Comparison of ENCODE assay signal across 11 mouse cellular contexts in genomic region chr16:20477270-20477669, GRCm38 (mm10). TPM values are rescaled to one million over a fixed set of nuclear protein-coding genes. Genes with fewer than 3 reads are reported as not detected.
DNase-seq lines count a peak whose midpoint lies in the region; ATAC-seq and TF ChIP-seq lines count a peak whose summit lies in the region.
"Had no signal": no experiment of that assay in that cellular context is flagged by ENCODE, and none has a peak within 500 bp of the region (broad histone marks: within the 10 kb centered on the region; RNA-seq: fewer than 3 reads in every experiment).

No protein-coding gene starts in this region.

- no peak overlapping the region for H3K4me2 ChIP-seq in heart, embryonic 16.5 days (ENCODE audit: low read depth, low read length)
- no peak overlapping the region for H3K4me2 ChIP-seq in lung, embryonic 15.5 days
- H3K4me2 ChIP-seq in intestine, embryonic 16.5 days (ENCODE audit: low read depth, low read length), result no peak overlapping the region
- no peak overlapping the region for H3K4me2 ChIP-seq in stomach, postnatal 0 days (replicated peaks; ENCODE audit: low read depth)

- peak; percentile 73 for ATAC-seq in heart, embryonic 16.5 days (replicated peaks; ENCODE audit: extremely low read depth, insufficient read depth, low FRiP score)
- peak; percentile 69 for ATAC-seq in lung, embryonic 15.5 days (ENCODE audit: borderline replicate concordance, extremely low read depth, low FRiP score, low TSS enrichment)
- no peak; the same call in 1 of the 2 replicates for ATAC-seq in intestine, embryonic 16.5 days
- peak; percentile 61 for ATAC-seq in stomach, postnatal 0 days (ENCODE audit: low FRiP score, low TSS enrichment)

- intact Hi-C loops in heart, postnatal 36 days (cut with DNase I), result no loop called here
- intact Hi-C loops in gastrocnemius, postnatal 14 days (cut with DNase I; ENCODE audit: low total_unique reads), result no loop called here

- H3K9me3 ChIP-seq in heart, embryonic 16.5 days (replicated peaks; ENCODE audit: control insufficient read depth, low read length), result 0 out of 2 replicates have a peak, but pooled peaks cover 2% of the 10 kb centered on the region
- H3K9me3 ChIP-seq in lung, embryonic 15.5 days, result no peaks in the 10 kb centered on the region
- no peaks in the 10 kb centered on the region for H3K9me3 ChIP-seq in intestine, embryonic 16.5 days (ENCODE audit: control insufficient read depth, low read length)
- no peaks in the 10 kb centered on the region for H3K9me3 ChIP-seq in stomach, postnatal 0 days (ENCODE audit: control insufficient read depth, low read length)

- peak overlapping the region; percentile 96 for H3K27ac ChIP-seq in heart, embryonic 16.5 days (ENCODE audit: low read length)
- peak overlapping the region; percentile 92 for H3K27ac ChIP-seq in lung, embryonic 15.5 days
- peak overlapping the region; percentile 9; the same call in 1 of the 2 replicates for H3K27ac ChIP-seq in intestine, embryonic 16.5 days (ENCODE audit: low read length)
- peak overlapping the region; percentile 56 for H3K27ac ChIP-seq in stomach, postnatal 0 days (replicated peaks)

- no peak for TF ChIP-seq CTCF in stomach, postnatal 0 days (IDR thresholded peaks at IDR 0.05; ENCODE audit: low read depth)

- peak overlapping the region; percentile 36; the same call in 1 of the 2 replicates for H3K9ac ChIP-seq in heart, embryonic 16.5 days (ENCODE audit: low read length)
- H3K9ac ChIP-seq in lung, embryonic 15.5 days, result no peak overlapping the region
- no peak overlapping the region for H3K9ac ChIP-seq in intestine, embryonic 16.5 days (ENCODE audit: low read depth, low read length)
- H3K9ac ChIP-seq in stomach, postnatal 0 days (ENCODE audit: low read length), result no peak overlapping the region

- H3K36me3 ChIP-seq in heart, embryonic 16.5 days (ENCODE audit: control insufficient read depth, insufficient read depth), result no peaks in the 10 kb centered on the region
- no peaks in the 10 kb centered on the region for H3K36me3 ChIP-seq in lung, embryonic 15.5 days
- H3K36me3 ChIP-seq in intestine, embryonic 16.5 days (ENCODE audit: control insufficient read depth, insufficient read depth, low read length), result no peaks in the 10 kb centered on the region
- H3K36me3 ChIP-seq in stomach, postnatal 0 days (ENCODE audit: control insufficient read depth, insufficient read depth, low read length), result no peaks in the 10 kb centered on the region

- H3K27me3 ChIP-seq in heart, embryonic 16.5 days (ENCODE audit: control insufficient read depth, insufficient read depth, low read length), result no peaks in the 10 kb centered on the region
- no peaks in the 10 kb centered on the region for H3K27me3 ChIP-seq in lung, embryonic 15.5 days
- H3K27me3 ChIP-seq in intestine, embryonic 16.5 days (replicated peaks; ENCODE audit: control insufficient read depth, insufficient read depth, low read length), result no peaks in the 10 kb centered on the region
- H3K27me3 ChIP-seq in stomach, postnatal 0 days (ENCODE audit: control insufficient read depth, insufficient read depth, low read length), result no peaks in the 10 kb centered on the region
- H3K27me3 ChIP-seq: CH12.LX had no signal

- WGBS in heart, embryonic 16.5 days, result 21% methylated on average over 3 of the region's 3 CpGs
- WGBS in lung, embryonic 15.5 days, result 36% methylated on average over 3 of the region's 3 CpGs
- WGBS in intestine, embryonic 16.5 days, result 55% methylated on average over 3 of the region's 3 CpGs
- WGBS in stomach, postnatal 0 days, result 25% methylated on average over 2 of the region's 3 CpGs

- peaks cover 13% of the 10 kb centered on the region for H3K4me1 ChIP-seq in heart, embryonic 16.5 days (ENCODE audit: control insufficient read depth, insufficient read depth, low read length)
- peaks cover 14% of the 10 kb centered on the region; the same call in 1 of the 2 replicates for H3K4me1 ChIP-seq in lung, embryonic 15.5 days
- peaks cover 5% of the 10 kb centered on the region; the same call in 1 of the 2 replicates for H3K4me1 ChIP-seq in intestine, embryonic 16.5 days (ENCODE audit: control insufficient read depth, insufficient read depth, low read length)
- H3K4me1 ChIP-seq in stomach, postnatal 0 days (replicated peaks; ENCODE audit: control insufficient read depth, insufficient read depth), result no peaks in the 10 kb centered on the region

- no peak for TF ChIP-seq EP300 in stomach, postnatal 0 days (optimal IDR thresholded peaks at IDR 0.05)

- no peak for DNase-seq in heart, postnatal 36 days
- DNase-seq in lung, postnatal 36 days, result no peak
- no peak for DNase-seq in stomach, postnatal 0 days (ENCODE audit: low spot score)
- DNase-seq in gastrocnemius, postnatal 14 days, result no peak
- DNase-seq: cerebellum, adult 9-11 months; midbrain, embryonic 14.5 days; right cerebral cortex, postnatal 4 days had no signal

- H3K4me3 ChIP-seq in heart, embryonic 16.5 days (ENCODE audit: low read length), result no peak overlapping the region
- no peak overlapping the region for H3K4me3 ChIP-seq in lung, embryonic 15.5 days
- no peak overlapping the region for H3K4me3 ChIP-seq in intestine, embryonic 16.5 days (ENCODE audit: low read length)
- no peak overlapping the region for H3K4me3 ChIP-seq in stomach, postnatal 0 days (ENCODE audit: low read depth, low read length)

RNA-seq across cellular contexts. Expression of gene Eif2b5, which starts 21.3 kb away (rescaled TPM):
- 80.6 and 80.9 TPM in 2 replicates for polyA plus RNA-seq in heart, embryonic 16.5 days (2015; fragmentation: Nextera tagmentation; extraction: Ambion mirVana)
- total RNA-seq in heart, postnatal 36 days (2021), result 10 to 100 TPM; 54.4 to 64.3 TPM
- 106 TPM in 2 replicates for polyA plus RNA-seq in lung, embryonic 15.5 days (2015; fragmentation: Nextera tagmentation; extraction: Ambion mirVana)
- polyA plus RNA-seq in intestine, embryonic 16.5 days (2015; fragmentation: Nextera tagmentation; extraction: Ambion mirVana), result 90.0 and 93.7 TPM in 2 replicates
- polyA plus RNA-seq in stomach, postnatal 0 days (2015; fragmentation: Nextera tagmentation; extraction: Ambion mirVana), result 58.2 and 58.7 TPM in 2 replicates
- 10 to 100 TPM; 43.0 to 44.9 TPM for total RNA-seq in gastrocnemius, postnatal 14 days (2021)

RNA-seq across cellular contexts. Expression of gene Dvl3, which starts 39.5 kb away (rescaled TPM):
- 18.3 and 18.9 TPM in 2 replicates for polyA plus RNA-seq in heart, embryonic 16.5 days (2015; fragmentation: Nextera tagmentation; extraction: Ambion mirVana)
- 10 to 100 TPM; 44.9 to 47.2 TPM for total RNA-seq in heart, postnatal 36 days (2021)
- 17.4 and 21.7 TPM in 2 replicates for polyA plus RNA-seq in lung, embryonic 15.5 days (2015; fragmentation: Nextera tagmentation; extraction: Ambion mirVana)
- polyA plus RNA-seq in intestine, embryonic 16.5 days (2015; fragmentation: Nextera tagmentation; extraction: Ambion mirVana), result 15.7 and 18.5 TPM in 2 replicates
- 8.7 and 10.0 TPM in 2 replicates for polyA plus RNA-seq in stomach, postnatal 0 days (2015; fragmentation: Nextera tagmentation; extraction: Ambion mirVana)
- total RNA-seq in gastrocnemius, postnatal 14 days (2021), result 10 to 100 TPM; 28.2 to 31.0 TPM

RNA-seq across cellular contexts. Expression of gene Abcc5, which starts 51.1 kb away (rescaled TPM):
- polyA plus RNA-seq in heart, embryonic 16.5 days (2015; fragmentation: Nextera tagmentation; extraction: Ambion mirVana), result 54.0 and 64.1 TPM in 2 replicates
- 10 to 100 TPM; 32.2 to 34.5 TPM for total RNA-seq in heart, postnatal 36 days (2021)
- 54.9 and 67.1 TPM in 2 replicates for polyA plus RNA-seq in lung, embryonic 15.5 days (2015; fragmentation: Nextera tagmentation; extraction: Ambion mirVana)
- polyA plus RNA-seq in intestine, embryonic 16.5 days (2015; fragmentation: Nextera tagmentation; extraction: Ambion mirVana), result 28.0 and 31.0 TPM in 2 replicates
- 15.9 and 19.3 TPM in 2 replicates for polyA plus RNA-seq in stomach, postnatal 0 days (2015; fragmentation: Nextera tagmentation; extraction: Ambion mirVana)
- total RNA-seq in gastrocnemius, postnatal 14 days (2021), result 10 to 100 TPM; 42.6 to 43.0 TPM

RNA-seq across cellular contexts. Expression of gene Ap2m1, which starts 58.0 kb away (rescaled TPM):
- 444 and 463 TPM in 2 replicates for polyA plus RNA-seq in heart, embryonic 16.5 days (2015; fragmentation: Nextera tagmentation; extraction: Ambion mirVana)
- total RNA-seq in heart, postnatal 36 days (2021), result 100 to 1,000 TPM; 210 to 214 TPM
- polyA plus RNA-seq in lung, embryonic 15.5 days (2015; fragmentation: Nextera tagmentation; extraction: Ambion mirVana), result 615 and 636 TPM in 2 replicates
- 679 and 681 TPM in 2 replicates for polyA plus RNA-seq in intestine, embryonic 16.5 days (2015; fragmentation: Nextera tagmentation; extraction: Ambion mirVana)
- polyA plus RNA-seq in stomach, postnatal 0 days (2015; fragmentation: Nextera tagmentation; extraction: Ambion mirVana), result 332 and 349 TPM in 2 replicates
- total RNA-seq in gastrocnemius, postnatal 14 days (2021), result 100 to 1,000 TPM; 127 to 134 TPM

Comparison
In these comparisons a context has a peak if more than half of its experiments do, and no peak if none do; other contexts are left out.
1. H3K27ac ChIP-seq: peak in every context shown above with its lines; median percentile 96 in heart, embryonic 16.5 days; 92 in lung, embryonic 15.5 days; 56 in stomach, postnatal 0 days; 9 in intestine, embryonic 16.5 days.